Mouse (Mus musculus): ENCODE data around the gene C1ra. TPM values are rescaled to one million over a fixed set of nuclear protein-coding genes. Genes with fewer than 3 reads are reported as not detected.
"Not testable (repeated sequence)": the region's sequence is repeated elsewhere in the genome, so short reads cannot be mapped to it uniquely, and the experiment has no call there.

Gene C1ra
- polyA plus RNA-seq, 1 experiment from 2014 or later, result 6.5 TPM

GRCm38 (mm10) chr6:124545425-124545824, 33.2 kb downstream of the C1ra start:
- Histone ChIP-seq H3K4me3 (ENCODE audit: inconsistent target) (no peak overlapping the region), H3K79me2 (ENCODE audit: inconsistent target) (no peaks in the 10 kb centered on the region), H3K36me3 (ENCODE audit: inconsistent target) (no peaks in the 10 kb centered on the region), H3K27ac (no peak overlapping the region)
- 66% methylated on average over 2 of the region's 2 CpGs for WGBS (ENCODE audit: missing documents)

- H3K36me3 ChIP-seq (ENCODE audit: inconsistent target); H3K4me3 ChIP-seq (ENCODE audit: inconsistent target); H3K79me2 ChIP-seq (ENCODE audit: inconsistent target); H3K27ac ChIP-seq: not testable (repeated sequence)
- 100% methylated on average over 2 of the region's 3 CpGs for WGBS (ENCODE audit: missing documents)
These were observed 35.8 kb downstream of the C1ra start for GRCm38 (mm10) chr6:124547979-124548378.

GRCm38 (mm10) chr6:124549023-124549550, 36.9 kb downstream of the C1ra start:
- no peaks in the 10 kb centered on the region for H3K79me2 ChIP-seq (ENCODE audit: inconsistent target)
- H3K27ac ChIP-seq, result no peak overlapping the region
- no peaks in the 10 kb centered on the region for H3K36me3 ChIP-seq (ENCODE audit: inconsistent target)
- WGBS (ENCODE audit: missing documents), result 100% methylated on average over 2 of the region's 3 CpGs
- H3K4me3 ChIP-seq (ENCODE audit: inconsistent target), result no peak overlapping the region

- Histone ChIP-seq H3K27ac (no peak overlapping the region), H3K4me3 (ENCODE audit: inconsistent target) (no peak overlapping the region), H3K36me3 (ENCODE audit: inconsistent target) (no peaks in the 10 kb centered on the region), H3K79me2 (ENCODE audit: inconsistent target) (no peaks in the 10 kb centered on the region)
- 94% methylated on average over 22 of the region's 22 CpGs for WGBS (ENCODE audit: missing documents)
These were observed 40.6 kb downstream of the C1ra start for GRCm38 (mm10) chr6:124552766-124553165.

- H3K36me3 ChIP-seq (ENCODE audit: inconsistent target); H3K4me3 ChIP-seq (ENCODE audit: inconsistent target); H3K79me2 ChIP-seq (ENCODE audit: inconsistent target); H3K27ac ChIP-seq: not testable (repeated sequence)
- WGBS (ENCODE audit: missing documents), result 86% methylated on average over 2 of the region's 2 CpGs
These were observed 43.8 kb downstream of the C1ra start for GRCm38 (mm10) chr6:124555956-124556355.

GRCm38 (mm10) chr6:124561156-124561555, 49.0 kb downstream of the C1ra start:
- H3K4me3 ChIP-seq (ENCODE audit: inconsistent target); H3K36me3 ChIP-seq (ENCODE audit: inconsistent target); H3K27ac ChIP-seq; H3K79me2 ChIP-seq (ENCODE audit: inconsistent target): not testable (repeated sequence)
- WGBS (ENCODE audit: missing documents), result 98% methylated on average over 4 of the region's 4 CpGs

- not testable (repeated sequence) for H3K27ac ChIP-seq; H3K4me3 ChIP-seq (ENCODE audit: inconsistent target); H3K79me2 ChIP-seq (ENCODE audit: inconsistent target); H3K36me3 ChIP-seq (ENCODE audit: inconsistent target)
- WGBS (ENCODE audit: missing documents), result 88% methylated on average over 1 of the region's 2 CpGs
These were observed 49.4 kb downstream of the C1ra start for GRCm38 (mm10) chr6:124561611-124562010.

GRCm38 (mm10) chr6:124570026-124570425, 57.8 kb downstream of the C1ra start, which contains the start of gene C1rb:
Gene C1rb, plus strand, starts transcription at chr6:124570294.
- 7% methylated on average over 8 of the region's 8 CpGs for WGBS (ENCODE audit: missing documents)
- Histone ChIP-seq H3K27ac (no peak within 1 kb of the TSS), H3K79me2 (ENCODE audit: inconsistent target) (no peaks in the 10 kb centered on the region), H3K36me3 (ENCODE audit: inconsistent target) (no peaks in the 10 kb centered on the region), H3K4me3 (ENCODE audit: inconsistent target) (no peak within 1 kb of the TSS)

Other genes starting within 250 kb of the C1ra start
- gene Cd163, start 207.7 kb upstream of the C1ra start, polyA plus RNA-seq (2018), result 1.3 to 3.2 TPM (median 1.4 TPM) in 3 replicates
- gene Pex5, start 97.3 kb upstream of the C1ra start, polyA plus RNA-seq (2018), result 10.3 to 26.7 TPM (median 23.7 TPM) in 3 replicates
- 0.08 to 0.34 TPM in 2 of 3 replicates, not detected in the other for gene Clstn3, start 47.6 kb upstream of the C1ra start, polyA plus RNA-seq (2018)
- 2.9 to 4.9 TPM (median 3.0 TPM) in 3 replicates for gene C1rl, start 19.3 kb upstream of the C1ra start, polyA plus RNA-seq (2018)
- gene C1s1, start 30.0 kb downstream of the C1ra start, polyA plus RNA-seq (2018), result not detected in 3 replicates
- not detected in 3 replicates for gene C1rb, start 57.9 kb downstream of the C1ra start, polyA plus RNA-seq (2018)
- not detected in 3 replicates for gene C1s2, start 123.7 kb downstream of the C1ra start, polyA plus RNA-seq (2018)
- gene Lpcat3, start 150.6 kb downstream of the C1ra start, polyA plus RNA-seq (2018), result 42.1 to 61.4 TPM (median 45.7 TPM) in 3 replicates
- gene Emg1, start 199.8 kb downstream of the C1ra start, polyA plus RNA-seq (2018), result 27.4 to 82.6 TPM (median 54.2 TPM) in 3 replicates
- 84.2 to 177 TPM (median 93.5 TPM) in 3 replicates for gene Phb2, start 199.9 kb downstream of the C1ra start, polyA plus RNA-seq (2018)
- gene Ptpn6, start 226.3 kb downstream of the C1ra start, polyA plus RNA-seq (2018), result 172 to 251 TPM (median 215 TPM) in 3 replicates
- gene Grcc10, start 229.0 kb downstream of the C1ra start, polyA plus RNA-seq (2018), result 43.6 to 99.2 TPM (median 63.8 TPM) in 3 replicates
- gene Gm45234, start 243.6 kb downstream of the C1ra start, polyA plus RNA-seq (2018), result not detected in 3 replicates
- 17.0 to 35.6 TPM (median 21.7 TPM) in 3 replicates for gene Atn1, start 244.1 kb downstream of the C1ra start, polyA plus RNA-seq (2018)

All from macrophage (primary cell).